Mouse (Mus musculus): Measurements from ENCODE around the gene Adam11. TPM values are rescaled to one million over a fixed set of nuclear protein-coding genes. Genes with fewer than 3 reads are reported as not detected.

The Adam11 gene
- polyA plus RNA-seq, 1 experiment from 2014 or later, result 9.1 TPM

GRCm38 (mm10) chr11:102753591-102754324, 7.5 kb upstream of the Adam11 start:
- Histone ChIP-seq H3K36me3 (no peaks in the 10 kb centered on the region), H3K27me3 (replicated peaks) (peaks cover 8% of the 10 kb centered on the region; the same call in 1 of the 2 replicates), H3K4me2 (peak overlapping the region; percentile 48), H3K27ac (ENCODE audit: poor library complexity, severe bottlenecking) (no peak overlapping the region), H3K9ac (no peak overlapping the region), H3K9me3 (replicated peaks) (no peaks in the 10 kb centered on the region), H3K4me3 (no peak overlapping the region), H3K4me1 (replicated peaks) (peaks cover 19% of the 10 kb centered on the region)
- 48% methylated on average over 18 of the region's 18 CpGs for WGBS
- ATAC-seq (ENCODE audit: insufficient number of reproducible peaks, low FRiP score), result 0 out of 2 replicates have a peak, but pooled peaks have one; percentile 18

- Histone ChIP-seq H3K4me2 (peak overlapping the region; percentile 48), H3K4me1 (replicated peaks) (peaks cover 19% of the 10 kb centered on the region), H3K4me3 (no peak overlapping the region), H3K9ac (no peak overlapping the region), H3K9me3 (replicated peaks) (no peaks in the 10 kb centered on the region), H3K27ac (ENCODE audit: poor library complexity, severe bottlenecking) (no peak overlapping the region), H3K27me3 (replicated peaks) (peaks cover 8% of the 10 kb centered on the region; the same call in 1 of the 2 replicates), H3K36me3 (no peaks in the 10 kb centered on the region)
- 43% methylated on average over 4 of the region's 4 CpGs for WGBS
- no peak for ATAC-seq (ENCODE audit: insufficient number of reproducible peaks, low FRiP score)
Measured at GRCm38 (mm10) chr11:102754416-102754815, 6.8 kb upstream of the Adam11 start.

DNA sequence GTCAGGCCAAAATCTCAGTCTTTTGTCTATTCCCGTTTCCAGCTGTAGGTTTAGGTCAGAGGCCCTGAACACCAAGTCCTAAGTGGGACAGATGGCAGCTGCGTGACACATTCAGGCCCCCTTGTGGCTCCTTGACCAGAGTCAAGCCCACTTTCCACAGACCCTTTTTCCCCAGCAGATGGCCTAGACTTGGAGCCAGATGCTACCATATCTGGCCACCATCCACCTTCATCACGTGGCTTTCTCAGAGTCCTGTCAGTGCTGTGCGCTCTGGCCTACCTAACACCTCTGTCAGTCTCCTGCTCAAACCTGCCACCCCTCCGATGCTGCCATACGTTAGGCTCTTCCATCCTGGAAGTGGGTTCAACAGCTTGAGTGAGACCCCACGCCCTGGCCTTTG, 5.8 kb upstream of the Adam11 start:
- H3K4me3 ChIP-seq, result no peak overlapping the region
- 81% methylated on average over 7 of the region's 7 CpGs for WGBS
- peaks cover 12% of the 10 kb centered on the region; the same call in 1 of the 2 replicates for H3K27me3 ChIP-seq (replicated peaks)
- no peak overlapping the region for H3K4me2 ChIP-seq
- ATAC-seq (ENCODE audit: insufficient number of reproducible peaks, low FRiP score), result no peak
- H3K27ac ChIP-seq (ENCODE audit: poor library complexity, severe bottlenecking), result no peak overlapping the region
- no peak overlapping the region for H3K9ac ChIP-seq
- H3K36me3 ChIP-seq, result no peaks in the 10 kb centered on the region
- H3K9me3 ChIP-seq (replicated peaks), result no peaks in the 10 kb centered on the region
- H3K4me1 ChIP-seq (replicated peaks), result peaks cover 27% of the 10 kb centered on the region

- no peak for ATAC-seq (ENCODE audit: insufficient number of reproducible peaks, low FRiP score)
- H3K27ac ChIP-seq (ENCODE audit: poor library complexity, severe bottlenecking), result no peak overlapping the region
- no peaks in the 10 kb centered on the region for H3K9me3 ChIP-seq (replicated peaks)
- no peak overlapping the region for H3K4me3 ChIP-seq
- H3K9ac ChIP-seq, result no peak overlapping the region
- H3K27me3 ChIP-seq (replicated peaks), result peaks cover 32% of the 10 kb centered on the region
- WGBS, result 87% methylated on average over 2 of the region's 2 CpGs
- H3K4me2 ChIP-seq, result no peak overlapping the region
- no peaks in the 10 kb centered on the region for H3K36me3 ChIP-seq
- peaks cover 40% of the 10 kb centered on the region for H3K4me1 ChIP-seq (replicated peaks)
Measured at GRCm38 (mm10) chr11:102758977-102759376, 2.3 kb upstream of the Adam11 start.

- Histone ChIP-seq H3K27me3 (replicated peaks) (peaks cover 40% of the 10 kb centered on the region), H3K4me1 (replicated peaks) (peaks cover 30% of the 10 kb centered on the region), H3K9ac (peak overlapping the region; percentile 88), H3K4me3 (peak overlapping the region; percentile 74), H3K27ac (ENCODE audit: poor library complexity, severe bottlenecking) (0 out of 2 replicates have a peak overlapping the region, but pooled peaks have one; percentile 0), H3K9me3 (replicated peaks) (no peaks in the 10 kb centered on the region), H3K36me3 (no peaks in the 10 kb centered on the region), H3K4me2 (peak overlapping the region; percentile 98)
- ATAC-seq (ENCODE audit: insufficient number of reproducible peaks, low FRiP score), result 0 out of 2 replicates have a peak, but pooled peaks have one; percentile 16
- 20% methylated on average over 5 of the region's 6 CpGs for WGBS
Measured at GRCm38 (mm10) chr11:102760805-102761308, 382 bp upstream of the Adam11 start.

DNA sequence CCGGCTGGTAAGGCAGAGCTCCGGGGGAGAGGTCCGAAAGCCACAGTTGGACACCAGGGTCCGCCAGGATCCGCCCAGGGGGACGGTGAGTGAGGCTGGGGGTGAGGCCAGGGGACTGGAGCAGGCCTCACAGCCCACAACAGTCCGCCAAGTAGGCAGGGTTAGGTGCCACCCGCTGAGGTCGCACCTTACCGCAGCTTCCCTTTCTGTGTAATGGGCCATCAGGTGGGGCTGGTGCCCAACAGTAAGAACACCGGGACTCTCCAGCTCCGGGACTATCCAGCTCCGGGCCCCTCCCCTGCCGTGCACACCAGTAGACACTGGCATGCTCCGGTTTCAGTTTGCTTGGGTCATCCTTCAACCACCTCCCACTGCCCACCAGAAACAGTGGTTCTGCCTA, 1.0 kb downstream of the Adam11 start:
- peaks cover 40% of the 10 kb centered on the region for H3K27me3 ChIP-seq (replicated peaks)
- H3K4me3 ChIP-seq, result peak overlapping the region; percentile 74
- no peak overlapping the region for H3K27ac ChIP-seq (ENCODE audit: poor library complexity, severe bottlenecking)
- no peaks in the 10 kb centered on the region for H3K36me3 ChIP-seq
- H3K4me2 ChIP-seq, result peak overlapping the region; percentile 98
- WGBS, result 12% methylated on average over 15 of the region's 15 CpGs
- H3K9ac ChIP-seq, result peak overlapping the region; percentile 88
- no peaks in the 10 kb centered on the region for H3K9me3 ChIP-seq (replicated peaks)
- peaks cover 32% of the 10 kb centered on the region for H3K4me1 ChIP-seq (replicated peaks)
- ATAC-seq (ENCODE audit: insufficient number of reproducible peaks, low FRiP score), result no peak

DNA sequence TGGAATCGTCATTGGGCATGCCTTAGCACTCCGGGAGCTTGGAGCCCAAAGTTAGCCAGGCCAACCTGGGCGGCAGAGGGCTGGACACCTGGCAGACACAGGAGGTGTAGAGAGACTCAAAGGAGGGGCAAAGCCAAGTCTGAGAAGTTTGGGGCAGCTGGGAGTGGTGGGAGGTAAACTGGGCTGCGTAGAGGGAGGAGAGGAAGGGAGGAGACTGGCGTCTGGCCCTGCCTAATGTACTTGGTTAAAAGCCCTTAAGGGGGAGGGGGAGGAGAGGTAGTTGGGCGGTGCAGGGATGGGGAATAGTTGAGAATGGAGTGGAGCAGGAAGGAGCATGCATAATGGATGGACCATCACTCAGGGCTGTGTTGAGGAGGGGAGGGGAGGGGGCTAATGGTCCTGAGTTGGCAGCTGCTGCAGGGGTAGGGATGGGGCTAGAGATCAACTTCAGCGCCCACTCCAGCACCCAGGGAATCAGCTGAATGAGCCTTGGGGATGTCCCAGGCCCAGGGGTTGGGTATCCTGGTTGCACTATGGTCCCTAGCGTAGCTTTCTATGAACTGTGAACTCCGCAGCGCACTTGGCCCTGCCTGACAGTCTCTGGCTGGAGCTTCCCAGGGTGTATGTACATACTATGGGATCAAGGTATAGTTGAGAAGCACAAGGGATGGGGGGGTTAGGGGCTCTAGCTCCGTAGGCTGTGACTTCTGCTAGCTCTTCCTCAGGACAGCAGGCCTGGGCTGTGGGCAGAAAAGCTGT, 1.9 kb downstream of the Adam11 start:
- Histone ChIP-seq H3K4me3 (no peak overlapping the region), H3K27me3 (replicated peaks) (peaks cover 40% of the 10 kb centered on the region), H3K4me2 (no peak overlapping the region), H3K4me1 (replicated peaks) (peaks cover 39% of the 10 kb centered on the region), H3K9me3 (replicated peaks) (no peaks in the 10 kb centered on the region), H3K9ac (no peak overlapping the region), H3K27ac (ENCODE audit: poor library complexity, severe bottlenecking) (no peak overlapping the region), H3K36me3 (no peaks in the 10 kb centered on the region)
- no peak for ATAC-seq (ENCODE audit: insufficient number of reproducible peaks, low FRiP score)
- WGBS, result 58% methylated on average over 11 of the region's 11 CpGs

- peaks cover 36% of the 10 kb centered on the region for H3K27me3 ChIP-seq (replicated peaks)
- H3K36me3 ChIP-seq, result no peaks in the 10 kb centered on the region
- no peaks in the 10 kb centered on the region for H3K9me3 ChIP-seq (replicated peaks)
- no peak overlapping the region for H3K4me3 ChIP-seq
- 78% methylated on average over 5 of the region's 5 CpGs for WGBS
- no peak for ATAC-seq (ENCODE audit: insufficient number of reproducible peaks, low FRiP score)
- H3K27ac ChIP-seq (ENCODE audit: poor library complexity, severe bottlenecking), result no peak overlapping the region
- H3K4me2 ChIP-seq, result no peak overlapping the region
- H3K9ac ChIP-seq, result no peak overlapping the region
- H3K4me1 ChIP-seq (replicated peaks), result peaks cover 39% of the 10 kb centered on the region
Measured at GRCm38 (mm10) chr11:102765416-102765815, 4.2 kb downstream of the Adam11 start.

GRCm38 (mm10) chr11:102767055-102767670, 5.9 kb downstream of the Adam11 start:
- Histone ChIP-seq H3K4me2 (no peak overlapping the region), H3K27me3 (replicated peaks) (peaks cover 32% of the 10 kb centered on the region), H3K27ac (ENCODE audit: poor library complexity, severe bottlenecking) (no peak overlapping the region), H3K9ac (no peak overlapping the region), H3K4me1 (replicated peaks) (peaks cover 38% of the 10 kb centered on the region), H3K36me3 (no peaks in the 10 kb centered on the region), H3K4me3 (no peak overlapping the region), H3K9me3 (replicated peaks) (no peaks in the 10 kb centered on the region)
- 56% methylated on average over 6 of the region's 6 CpGs for WGBS
- ATAC-seq (ENCODE audit: insufficient number of reproducible peaks, low FRiP score), result no peak

DNA sequence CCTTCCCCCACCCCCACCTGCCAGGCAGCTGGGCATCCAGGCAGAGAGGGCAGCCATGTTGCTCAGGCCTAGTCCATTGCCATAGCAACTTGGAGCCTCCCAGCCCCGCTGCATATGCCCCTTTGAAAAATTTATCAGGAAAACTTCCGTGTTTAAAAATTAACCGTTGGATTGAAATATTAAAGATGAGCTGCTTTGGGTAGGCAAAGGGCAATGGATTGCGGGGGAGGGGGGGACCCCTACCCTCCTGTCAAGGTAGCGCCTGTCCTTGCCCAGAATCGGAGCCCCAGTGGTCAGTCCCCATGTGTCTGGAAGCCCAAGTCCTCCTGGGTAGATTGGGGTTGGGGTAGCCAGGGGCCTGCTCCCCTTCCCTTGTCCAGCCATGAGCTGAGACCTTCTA, 7.9 kb downstream of the Adam11 start:
- Histone ChIP-seq H3K27me3 (replicated peaks) (peaks cover 30% of the 10 kb centered on the region), H3K9me3 (replicated peaks) (no peaks in the 10 kb centered on the region), H3K4me1 (replicated peaks) (peaks cover 32% of the 10 kb centered on the region), H3K9ac (no peak overlapping the region), H3K36me3 (no peaks in the 10 kb centered on the region), H3K4me3 (no peak overlapping the region), H3K27ac (ENCODE audit: poor library complexity, severe bottlenecking) (no peak overlapping the region), H3K4me2 (no peak overlapping the region)
- 86% methylated on average over 6 of the region's 6 CpGs for WGBS
- ATAC-seq (ENCODE audit: insufficient number of reproducible peaks, low FRiP score), result no peak
